Mouse (Mus musculus): ENCODE results near the gene Nudt14. TPM values are rescaled to one million over a fixed set of nuclear protein-coding genes. Genes with fewer than 3 reads are reported as not detected.

The Nudt14 gene
- polyA plus RNA-seq, 1 experiment from 2014 or later: 61.2 TPM

DNA sequence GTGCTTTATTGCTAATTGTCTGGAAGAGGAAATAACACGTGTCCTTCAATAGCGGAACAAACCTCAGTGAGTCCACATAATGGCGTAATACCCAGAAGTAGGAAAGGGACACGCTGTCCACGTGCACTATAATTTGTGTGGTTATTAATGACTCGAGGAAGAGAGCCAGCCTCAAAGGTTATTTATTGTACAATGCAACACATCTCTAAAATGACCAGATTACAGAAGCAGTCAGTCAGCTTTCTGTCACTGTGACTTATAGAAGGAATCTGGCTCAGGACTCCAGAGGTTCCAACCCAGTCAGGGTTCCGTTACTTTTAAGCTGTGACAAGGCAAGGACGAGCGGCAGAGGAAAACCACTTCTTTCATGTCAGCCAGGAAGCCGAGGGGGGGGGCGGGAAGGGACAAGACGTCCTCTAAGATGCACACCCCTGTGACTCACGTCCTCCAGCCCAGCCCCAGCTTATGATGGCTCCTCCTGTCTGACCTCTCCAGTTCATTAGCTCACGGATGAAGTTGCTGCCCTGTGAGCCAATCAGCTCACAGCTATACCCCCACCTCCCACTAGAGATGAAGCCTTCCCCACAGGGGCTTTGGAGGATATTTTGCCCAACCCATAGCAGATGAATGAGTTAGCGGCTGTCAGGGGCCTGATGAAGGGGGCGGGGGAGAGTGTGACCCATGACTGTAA lies 44.3 kb downstream of the Nudt14 start:
- peak; percentile 64 for DNase-seq (ENCODE audit: low spot score)
- H3K9ac ChIP-seq (ENCODE audit: low read length): no peak overlapping the region
- 0 out of 2 replicates have a peak overlapping the region, but pooled peaks have one; percentile 1 for H3K4me2 ChIP-seq (ENCODE audit: low read depth)
- no peaks in the 10 kb centered on the region for H3K36me3 ChIP-seq (ENCODE audit: control insufficient read depth, insufficient read depth, low read length)
- no peaks in the 10 kb centered on the region for H3K9me3 ChIP-seq (ENCODE audit: control insufficient read depth, low read length)
- peak; percentile 84 for ATAC-seq (ENCODE audit: insufficient read depth, low FRiP score, low TSS enrichment)
- no peak overlapping the region for H3K4me3 ChIP-seq (ENCODE audit: low read depth, low read length)
- WGBS: 40% methylated on average over 16 of the region's 16 CpGs
- peaks cover 7% of the 10 kb centered on the region; the same call in 1 of the 2 replicates for H3K4me1 ChIP-seq (ENCODE audit: control insufficient read depth, insufficient read depth, low read length)
- H3K27me3 ChIP-seq (ENCODE audit: control insufficient read depth, insufficient read depth, low read length): no peaks in the 10 kb centered on the region
- H3K27ac ChIP-seq (ENCODE audit: low read depth, low read length): 0 out of 2 replicates have a peak overlapping the region, but pooled peaks have one; percentile 8

DNA sequence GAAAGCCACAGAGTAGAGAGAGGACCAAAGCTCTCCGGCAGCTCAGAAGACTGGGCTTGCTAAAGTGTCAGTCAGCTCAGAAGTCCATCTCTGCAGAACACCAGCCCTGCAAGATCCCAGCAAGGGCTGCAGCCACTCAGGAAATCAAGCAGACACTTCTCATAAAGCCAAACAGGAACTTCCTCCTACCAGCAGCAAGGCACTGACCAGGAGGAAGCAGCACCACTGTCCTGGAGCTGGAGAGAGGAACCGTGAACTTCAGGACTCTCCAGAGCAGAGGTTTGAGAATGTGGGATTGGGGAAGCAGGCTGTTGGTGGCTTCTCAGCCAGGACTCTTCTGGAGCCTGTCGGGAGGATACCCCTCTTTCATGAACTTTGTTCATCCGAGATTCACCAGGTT lies 47.0 kb downstream of the Nudt14 start:
- Histone ChIP-seq H3K27me3 (ENCODE audit: control insufficient read depth, insufficient read depth, low read length) (no peaks in the 10 kb centered on the region), H3K9ac (ENCODE audit: low read length) (no peak overlapping the region), H3K4me1 (ENCODE audit: control insufficient read depth, insufficient read depth, low read length) (peaks cover 7% of the 10 kb centered on the region; the same call in 1 of the 2 replicates), H3K4me3 (ENCODE audit: low read depth, low read length) (no peak overlapping the region), H3K36me3 (ENCODE audit: control insufficient read depth, insufficient read depth, low read length) (no peaks in the 10 kb centered on the region), H3K27ac (ENCODE audit: low read depth, low read length) (no peak overlapping the region), H3K9me3 (ENCODE audit: control insufficient read depth, low read length) (no peaks in the 10 kb centered on the region), H3K4me2 (ENCODE audit: low read depth) (no peak overlapping the region)
- 78% methylated on average over 4 of the region's 4 CpGs for WGBS
- ATAC-seq (ENCODE audit: insufficient read depth, low FRiP score, low TSS enrichment) (no peak), DNase-seq (ENCODE audit: low spot score) (no peak)

DNA sequence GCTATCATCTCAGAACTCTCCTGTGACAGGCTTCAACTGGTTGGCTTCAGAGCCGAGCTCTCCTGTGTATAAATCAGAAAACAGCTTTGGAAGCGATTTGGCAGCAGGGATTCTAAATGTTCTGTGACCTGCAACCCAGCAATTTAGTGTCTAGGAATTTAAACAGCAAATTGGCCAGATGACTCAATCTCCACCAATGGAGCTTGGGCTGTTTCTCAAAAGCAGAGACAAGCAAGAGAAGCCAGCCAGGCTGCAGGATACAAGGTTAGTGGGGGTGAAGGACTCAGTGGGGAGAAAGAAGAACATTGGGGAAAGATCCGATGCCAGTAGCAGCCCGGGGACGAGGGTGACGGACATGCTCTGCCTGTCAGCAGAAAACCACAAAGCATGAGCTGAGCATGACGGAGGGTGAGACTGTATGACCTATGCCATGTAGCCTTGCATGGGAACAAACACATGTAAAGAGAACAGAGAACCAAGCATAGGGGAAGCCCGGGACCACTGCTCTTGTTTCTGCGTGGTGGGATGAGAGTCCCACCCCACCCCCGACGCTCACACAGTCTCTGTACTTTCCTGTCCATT lies 47.5 kb downstream of the Nudt14 start:
- ATAC-seq (ENCODE audit: insufficient read depth, low FRiP score, low TSS enrichment) (no peak), DNase-seq (ENCODE audit: low spot score) (no peak)
- Histone ChIP-seq H3K36me3 (ENCODE audit: control insufficient read depth, insufficient read depth, low read length) (no peaks in the 10 kb centered on the region), H3K9me3 (ENCODE audit: control insufficient read depth, low read length) (no peaks in the 10 kb centered on the region), H3K4me3 (ENCODE audit: low read depth, low read length) (no peak overlapping the region), H3K4me1 (ENCODE audit: control insufficient read depth, insufficient read depth, low read length) (peaks cover 7% of the 10 kb centered on the region; the same call in 1 of the 2 replicates), H3K27ac (ENCODE audit: low read depth, low read length) (no peak overlapping the region), H3K4me2 (ENCODE audit: low read depth) (no peak overlapping the region), H3K9ac (ENCODE audit: low read length) (no peak overlapping the region), H3K27me3 (ENCODE audit: control insufficient read depth, insufficient read depth, low read length) (no peaks in the 10 kb centered on the region)
- WGBS: 73% methylated on average over 11 of the region's 11 CpGs

DNA sequence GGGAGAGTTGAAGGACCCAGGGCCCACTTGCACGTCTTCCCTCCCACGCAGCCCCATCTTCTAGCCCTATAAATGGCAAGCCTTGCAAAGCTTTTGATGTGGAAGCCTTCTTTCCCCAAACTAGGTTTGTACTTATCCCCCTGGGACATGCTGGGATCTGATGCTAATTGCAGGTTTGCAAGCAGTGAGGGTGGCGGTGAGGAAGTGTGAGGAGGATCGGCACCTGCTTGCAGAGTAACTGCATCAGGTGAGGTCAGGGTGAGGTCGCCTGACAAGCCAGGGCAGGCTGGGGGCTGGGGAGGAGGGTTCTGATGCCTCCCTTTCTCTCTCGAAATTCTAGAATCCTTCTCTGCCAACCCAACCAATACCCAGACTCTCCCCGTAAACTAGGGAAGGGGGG lies 56.5 kb downstream of the Nudt14 start:
- Histone ChIP-seq H3K4me2 (ENCODE audit: low read depth) (no peak overlapping the region), H3K27ac (ENCODE audit: low read depth, low read length) (no peak overlapping the region), H3K9ac (ENCODE audit: low read length) (no peak overlapping the region), H3K4me1 (ENCODE audit: control insufficient read depth, insufficient read depth, low read length) (no peaks in the 10 kb centered on the region), H3K4me3 (ENCODE audit: low read depth, low read length) (no peak overlapping the region), H3K27me3 (ENCODE audit: control insufficient read depth, insufficient read depth, low read length) (no peaks in the 10 kb centered on the region), H3K9me3 (ENCODE audit: control insufficient read depth, low read length) (no peaks in the 10 kb centered on the region), H3K36me3 (ENCODE audit: control insufficient read depth, insufficient read depth, low read length) (no peaks in the 10 kb centered on the region)
- DNase-seq (ENCODE audit: low spot score) (no peak), ATAC-seq (ENCODE audit: insufficient read depth, low FRiP score, low TSS enrichment) (no peak)
- WGBS: 55% methylated on average over 7 of the region's 7 CpGs

Small RNA genes within 50 kb of the gene (microRNA-seq; reads per million reads assigned to microRNA genes)
- not detected for gene Mir6941

Other genes starting within 250 kb of the Nudt14 start
- 10.2 and 10.7 TPM in 2 replicates for gene Cep170b, start 221.7 kb downstream of the Nudt14 start, polyA plus RNA-seq (2014; fragmentation: Nextera tagmentation; extraction: Ambion mirVana)
- gene Pld4, start 181.5 kb downstream of the Nudt14 start, polyA plus RNA-seq (2014; fragmentation: Nextera tagmentation; extraction: Ambion mirVana): 3.8 and 4.9 TPM in 2 replicates
- gene Ahnak2, start 139.5 kb downstream of the Nudt14 start, polyA plus RNA-seq (2014; fragmentation: Nextera tagmentation; extraction: Ambion mirVana): 0.26 and 0.61 TPM in 2 replicates
- gene Clba1, start 133.2 kb downstream of the Nudt14 start, polyA plus RNA-seq (2014; fragmentation: Nextera tagmentation; extraction: Ambion mirVana): 13.6 and 14.0 TPM in 2 replicates
- gene Cdca4, start 112.7 kb downstream of the Nudt14 start, polyA plus RNA-seq (2014; fragmentation: Nextera tagmentation; extraction: Ambion mirVana): 165 and 173 TPM in 2 replicates
- not detected in 2 replicates for gene Gpr132, start 73.9 kb downstream of the Nudt14 start, polyA plus RNA-seq (2014; fragmentation: Nextera tagmentation; extraction: Ambion mirVana)
- 5.4 and 5.9 TPM in 2 replicates for gene Jag2, start 12.3 kb downstream of the Nudt14 start, polyA plus RNA-seq (2014; fragmentation: Nextera tagmentation; extraction: Ambion mirVana)
- 21.8 TPM in 2 replicates for gene Btbd6, start 34.4 kb upstream of the Nudt14 start, polyA plus RNA-seq (2014; fragmentation: Nextera tagmentation; extraction: Ambion mirVana)
- 53.3 and 58.5 TPM in 2 replicates for gene Brf1, start 58.6 kb upstream of the Nudt14 start, polyA plus RNA-seq (2014; fragmentation: Nextera tagmentation; extraction: Ambion mirVana)
- gene Pacs2, start 72.4 kb upstream of the Nudt14 start, polyA plus RNA-seq (2014; fragmentation: Nextera tagmentation; extraction: Ambion mirVana): 22.1 and 25.1 TPM in 2 replicates
- not detected in 2 replicates for gene Tex22, start 132.4 kb upstream of the Nudt14 start, polyA plus RNA-seq (2014; fragmentation: Nextera tagmentation; extraction: Ambion mirVana)
- gene Mta1, start 156.2 kb upstream of the Nudt14 start, polyA plus RNA-seq (2014; fragmentation: Nextera tagmentation; extraction: Ambion mirVana): 21.5 and 21.9 TPM in 2 replicates
- gene Crip2, start 198.1 kb upstream of the Nudt14 start, polyA plus RNA-seq (2014; fragmentation: Nextera tagmentation; extraction: Ambion mirVana): 198 and 211 TPM in 2 replicates
- gene Crip1, start 204.2 kb upstream of the Nudt14 start, polyA plus RNA-seq (2014; fragmentation: Nextera tagmentation; extraction: Ambion mirVana): 53.3 and 58.2 TPM in 2 replicates
- 30.6 and 36.0 TPM in 2 replicates for gene Tedc1, start 214.3 kb upstream of the Nudt14 start, polyA plus RNA-seq (2014; fragmentation: Nextera tagmentation; extraction: Ambion mirVana)
- 13.2 and 13.7 TPM in 2 replicates for gene Tmem121, start 243.8 kb upstream of the Nudt14 start, polyA plus RNA-seq (2014; fragmentation: Nextera tagmentation; extraction: Ambion mirVana)

All from neural tube, embryonic 11.5 days (tissue).